Mouse (Mus musculus) liver, embryonic 15.5 days (tissue): ENCODE data around the gene Ttc7. TPM values are rescaled to one million over a fixed set of nuclear protein-coding genes. Genes with fewer than 3 reads are reported as not detected.

Experiments used
- ATAC-seq: fragments of 200-750 bp; cut with Nextera tagmentation; 2 replicates; pipeline ENCODE4 v1.8.0; 2017; ENCODE audit warnings: moderate number of reproducible peaks, mild to moderate bottlenecking, moderate library complexity; ENCODE audit not compliant: insufficient read depth
- H3K27ac ChIP-seq: fragments of 300-500 bp; sonication (generic); replicated peaks from 2 replicates; pipeline ENCODE4 v1.5.1; 2015; ENCODE audit warnings: mild to moderate bottlenecking, inconsistent platforms
- H3K27me3 ChIP-seq: fragments of 300-500 bp; sonication (generic); 2 replicates; pipeline ENCODE4 v1.6.1; 2015; ENCODE audit warnings: mild to moderate bottlenecking, inconsistent platforms
- H3K36me3 ChIP-seq: fragments of 300-500 bp; sonication (generic); replicated peaks from 2 replicates; pipeline ENCODE4 v1.6.1; 2015; ENCODE audit warnings: moderate library complexity, mild to moderate bottlenecking, inconsistent platforms
- H3K4me1 ChIP-seq: fragments of 300-500 bp; sonication (generic); replicated peaks from 2 replicates; pipeline ENCODE4 v1.6.1; 2015; ENCODE audit warnings: inconsistent platforms
- H3K4me2 ChIP-seq: fragments of 300-500 bp; sonication (generic); 2 replicates; pipeline ENCODE4 v1.6.1; 2015; ENCODE audit warnings: moderate library complexity, mild to moderate bottlenecking, inconsistent platforms
- H3K4me3 ChIP-seq: fragments of 300-500 bp; sonication (generic); replicated peaks from 2 replicates; pipeline ENCODE4 v1.5.1; 2015; ENCODE audit warnings: mild to moderate bottlenecking, inconsistent platforms
- H3K9ac ChIP-seq: fragments of 300-500 bp; sonication (generic); 2 replicates; pipeline ENCODE4 v1.6.1; 2015; ENCODE audit warnings: moderate library complexity, mild to moderate bottlenecking, inconsistent platforms
- H3K9me3 ChIP-seq: fragments of 300-500 bp; sonication (generic); replicated peaks from 2 replicates; pipeline ENCODE4 v1.6.1; 2016; ENCODE audit warnings: inconsistent platforms
- WGBS: fragments of 180-500 bp; shearing (Covaris S2); methylation state at CpG from one replicate; pipeline ENCODE4 v1.1.7; 2015; ENCODE audit warnings: mixed read lengths; ENCODE audit not compliant: insufficient replicate concordance; 5-methylcytosine and 5-hydroxymethylcytosine counted together
- polyA plus RNA-seq: library from polyadenylated mRNA; unstranded; fragments of >200 nt; fragmentation: Nextera tagmentation; extraction: Ambion mirVana; gene quantifications from 2 replicates; pipeline ENCODE4 v1.2.1, GENCODE M21; 2015

The Ttc7 gene
- polyA plus RNA-seq, 1 experiment from 2014 or later, result 10.8 TPM

DNA sequence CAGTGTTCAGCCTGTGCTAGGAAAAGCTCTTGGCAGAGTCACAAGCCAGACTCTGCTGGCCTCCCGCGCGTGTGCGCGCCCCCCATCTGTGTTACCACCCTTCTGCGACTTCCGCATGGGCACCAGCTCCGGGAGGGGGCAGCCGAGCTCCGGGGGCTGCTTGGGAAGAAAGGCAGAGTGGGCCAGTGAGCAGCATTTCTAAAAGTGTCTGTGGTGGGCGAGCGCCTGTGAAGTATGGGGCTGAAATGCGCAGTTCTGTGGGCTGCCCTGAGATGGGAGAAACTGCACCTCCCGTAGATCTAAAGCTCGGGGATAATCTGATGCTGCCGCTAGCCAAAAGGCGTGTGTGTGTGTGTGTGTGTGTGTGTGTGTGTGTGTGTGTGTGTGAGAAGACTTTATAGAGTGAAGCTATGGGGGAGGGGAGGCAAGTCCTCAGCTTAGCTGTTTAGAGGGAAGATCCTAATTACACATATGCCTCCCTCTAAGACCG, 86.6 kb downstream of the Ttc7 start:
- H3K4me2 ChIP-seq, result no peak overlapping the region
- WGBS, result 71% methylated on average over 18 of the region's 18 CpGs
- H3K9ac ChIP-seq, result no peak overlapping the region
- no peak overlapping the region for H3K4me3 ChIP-seq
- no peaks in the 10 kb centered on the region for H3K9me3 ChIP-seq
- no peak for ATAC-seq
- H3K4me1 ChIP-seq, result peaks cover 20% of the 10 kb centered on the region
- H3K27me3 ChIP-seq, result no peaks in the 10 kb centered on the region
- H3K36me3 ChIP-seq, result 0 out of 2 replicates have a peak, but pooled peaks cover 14% of the 10 kb centered on the region
- no peak overlapping the region for H3K27ac ChIP-seq

DNA sequence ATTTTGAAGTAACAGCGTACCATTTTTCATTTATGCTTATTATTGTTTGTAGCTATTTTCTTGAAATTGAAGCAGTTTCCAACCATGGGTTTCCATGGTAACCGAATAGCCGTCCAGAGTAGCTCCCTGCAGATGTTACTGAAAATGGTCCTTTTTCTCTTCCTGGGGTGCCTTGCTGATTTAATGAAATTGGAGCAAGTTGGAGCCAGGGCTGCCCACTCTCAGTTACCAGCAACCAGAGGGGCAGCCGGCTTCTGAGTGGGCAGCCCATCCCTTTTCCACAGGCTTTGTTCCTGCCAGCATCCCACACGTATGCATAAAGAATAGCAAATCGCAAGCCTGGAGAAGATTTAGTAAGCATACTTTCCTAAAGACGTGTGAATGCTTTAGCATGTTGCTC, 89.5 kb downstream of the Ttc7 start:
- Histone ChIP-seq H3K9ac (no peak overlapping the region), H3K27ac (no peak overlapping the region), H3K4me2 (no peak overlapping the region), H3K4me1 (peaks cover 12% of the 10 kb centered on the region), H3K27me3 (no peaks in the 10 kb centered on the region), H3K36me3 (0 out of 2 replicates have a peak, but pooled peaks cover 14% of the 10 kb centered on the region), H3K4me3 (no peak overlapping the region), H3K9me3 (no peaks in the 10 kb centered on the region)
- ATAC-seq, result no peak
- 75% methylated on average over 7 of the region's 7 CpGs for WGBS

DNA sequence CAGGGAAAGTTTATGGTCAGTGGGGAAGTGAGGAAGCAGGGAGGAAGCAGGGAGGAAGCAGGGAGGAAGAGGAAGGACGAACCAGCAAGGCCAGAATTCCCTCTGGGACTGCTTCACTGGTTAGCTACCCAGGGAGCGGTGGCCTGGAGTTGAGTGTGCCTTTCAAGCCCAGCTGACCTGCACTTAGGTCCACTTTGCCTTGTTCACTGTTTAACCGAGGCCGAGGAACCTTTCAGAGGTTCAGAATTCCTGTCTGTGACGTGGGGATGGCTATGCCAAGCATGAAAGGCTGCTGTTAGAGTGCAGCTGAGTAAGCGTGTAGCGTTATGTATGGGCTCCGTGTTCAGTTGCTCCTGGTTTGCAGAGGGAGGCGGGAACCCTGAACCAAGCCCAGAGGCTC, 90.6 kb downstream of the Ttc7 start:
- Histone ChIP-seq H3K4me1 (peaks cover 21% of the 10 kb centered on the region), H3K36me3 (0 out of 2 replicates have a peak, but pooled peaks cover 14% of the 10 kb centered on the region), H3K4me3 (no peak overlapping the region), H3K9ac (no peak overlapping the region), H3K4me2 (no peak overlapping the region), H3K27me3 (no peaks in the 10 kb centered on the region), H3K9me3 (no peaks in the 10 kb centered on the region), H3K27ac (no peak overlapping the region)
- 84% methylated on average over 9 of the region's 9 CpGs for WGBS
- ATAC-seq, result no peak

DNA sequence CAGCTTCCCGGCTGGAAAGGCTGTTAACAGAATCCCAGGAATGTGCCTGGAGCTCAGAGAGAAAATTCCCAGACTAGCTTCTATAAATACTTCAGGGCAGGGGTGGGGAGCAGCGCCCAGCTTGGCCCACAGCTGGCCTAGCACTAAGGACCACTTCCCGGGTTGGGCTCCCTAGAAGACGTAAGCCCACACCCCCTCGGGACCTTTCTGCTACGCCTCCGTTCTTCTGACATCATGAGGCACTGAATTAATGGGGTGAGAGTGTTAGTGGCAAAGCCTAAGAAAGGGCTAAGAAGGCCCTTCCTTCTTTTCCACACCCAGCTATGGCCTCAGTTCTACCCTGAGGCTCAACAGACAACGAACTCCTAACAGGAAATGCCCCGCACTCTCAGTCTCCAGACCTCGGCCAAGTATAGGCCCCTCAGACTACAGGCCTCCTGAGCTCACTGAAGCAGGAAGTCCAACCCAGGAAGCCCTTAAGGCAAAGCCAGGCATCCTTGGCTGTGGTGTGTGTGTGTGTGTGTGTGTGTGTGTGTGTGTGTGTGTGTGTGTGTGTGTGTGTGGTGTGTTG, 93.3 kb downstream of the Ttc7 start:
- Histone ChIP-seq H3K4me1 (peaks cover 28% of the 10 kb centered on the region), H3K27ac (no peak overlapping the region), H3K27me3 (no peaks in the 10 kb centered on the region), H3K4me3 (no peak overlapping the region), H3K9ac (no peak overlapping the region), H3K9me3 (no peaks in the 10 kb centered on the region), H3K4me2 (no peak overlapping the region), H3K36me3 (0 out of 2 replicates have a peak, but pooled peaks cover 5% of the 10 kb centered on the region)
- WGBS, result 36% methylated on average over 10 of the region's 10 CpGs
- 0 out of 2 replicates have a peak, but pooled peaks have one; percentile 21 for ATAC-seq

DNA sequence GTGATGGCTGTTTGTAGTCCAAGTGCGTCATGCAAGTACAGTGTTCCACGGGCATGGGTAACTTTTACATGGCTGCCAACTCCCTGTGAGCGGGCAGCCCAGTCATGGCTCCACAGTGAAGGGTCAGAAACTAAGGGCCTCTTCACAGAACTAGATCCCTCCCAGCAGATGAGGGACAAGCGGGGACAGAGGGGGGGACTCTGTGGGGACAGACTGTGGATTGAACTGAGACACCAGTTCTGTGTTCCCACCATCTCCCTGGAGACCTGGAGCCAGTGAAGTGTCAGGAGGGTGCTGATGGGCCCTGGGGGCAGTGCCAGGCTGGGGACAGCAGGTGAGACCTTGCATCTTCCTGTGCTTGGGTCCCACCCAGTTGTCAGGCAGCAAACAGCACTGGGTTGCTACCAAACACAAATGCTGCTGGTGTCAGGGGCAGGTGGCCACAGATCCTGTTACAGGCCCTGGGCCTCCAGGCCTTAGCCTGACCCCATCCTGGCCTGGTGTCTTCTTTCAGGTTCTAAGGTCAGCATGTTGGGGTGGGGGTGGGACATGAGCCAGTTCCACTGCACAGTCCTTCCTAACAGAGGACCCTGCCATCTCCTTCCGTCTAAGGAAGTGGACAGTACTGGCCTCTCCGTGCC, 94.3 kb downstream of the Ttc7 start:
- Histone ChIP-seq H3K36me3 (no peaks in the 10 kb centered on the region), H3K27ac (0 out of 2 replicates have a peak overlapping the region, but pooled peaks have one; percentile 14), H3K27me3 (no peaks in the 10 kb centered on the region), H3K4me1 (peaks cover 28% of the 10 kb centered on the region), H3K4me3 (no peak overlapping the region), H3K9ac (no peak overlapping the region), H3K4me2 (no peak overlapping the region), H3K9me3 (no peaks in the 10 kb centered on the region)
- WGBS, result 70% methylated on average over 6 of the region's 6 CpGs
- ATAC-seq, result peak; percentile 50

DNA sequence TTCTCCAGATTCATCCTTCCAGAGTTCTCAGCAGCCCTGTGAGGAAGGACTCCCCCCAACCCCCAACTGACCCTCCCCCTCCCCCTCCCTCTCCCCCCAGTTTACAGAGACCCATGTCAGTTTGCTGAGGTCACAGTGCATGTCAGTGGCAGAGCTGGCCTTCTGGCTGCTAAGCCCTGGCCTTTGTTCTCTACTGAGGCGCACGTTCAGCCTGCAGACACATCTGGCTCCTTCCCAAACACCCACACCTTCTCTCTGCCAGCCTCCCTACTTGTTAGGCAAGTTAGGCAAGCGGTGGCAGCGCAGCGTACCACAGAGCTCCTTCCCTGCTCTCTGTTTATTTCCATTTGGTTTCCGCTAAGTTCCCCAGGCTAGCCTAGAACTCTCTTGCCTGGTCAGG, 94.8 kb downstream of the Ttc7 start:
- no peak overlapping the region for H3K4me3 ChIP-seq
- no peaks in the 10 kb centered on the region for H3K36me3 ChIP-seq
- H3K4me2 ChIP-seq, result no peak overlapping the region
- WGBS, result 80% methylated on average over 6 of the region's 6 CpGs
- H3K27me3 ChIP-seq, result no peaks in the 10 kb centered on the region
- H3K4me1 ChIP-seq, result peaks cover 28% of the 10 kb centered on the region
- no peaks in the 10 kb centered on the region for H3K9me3 ChIP-seq
- 0 out of 2 replicates have a peak overlapping the region, but pooled peaks have one; percentile 14 for H3K27ac ChIP-seq
- ATAC-seq, result peak; percentile 56
- no peak overlapping the region for H3K9ac ChIP-seq

DNA sequence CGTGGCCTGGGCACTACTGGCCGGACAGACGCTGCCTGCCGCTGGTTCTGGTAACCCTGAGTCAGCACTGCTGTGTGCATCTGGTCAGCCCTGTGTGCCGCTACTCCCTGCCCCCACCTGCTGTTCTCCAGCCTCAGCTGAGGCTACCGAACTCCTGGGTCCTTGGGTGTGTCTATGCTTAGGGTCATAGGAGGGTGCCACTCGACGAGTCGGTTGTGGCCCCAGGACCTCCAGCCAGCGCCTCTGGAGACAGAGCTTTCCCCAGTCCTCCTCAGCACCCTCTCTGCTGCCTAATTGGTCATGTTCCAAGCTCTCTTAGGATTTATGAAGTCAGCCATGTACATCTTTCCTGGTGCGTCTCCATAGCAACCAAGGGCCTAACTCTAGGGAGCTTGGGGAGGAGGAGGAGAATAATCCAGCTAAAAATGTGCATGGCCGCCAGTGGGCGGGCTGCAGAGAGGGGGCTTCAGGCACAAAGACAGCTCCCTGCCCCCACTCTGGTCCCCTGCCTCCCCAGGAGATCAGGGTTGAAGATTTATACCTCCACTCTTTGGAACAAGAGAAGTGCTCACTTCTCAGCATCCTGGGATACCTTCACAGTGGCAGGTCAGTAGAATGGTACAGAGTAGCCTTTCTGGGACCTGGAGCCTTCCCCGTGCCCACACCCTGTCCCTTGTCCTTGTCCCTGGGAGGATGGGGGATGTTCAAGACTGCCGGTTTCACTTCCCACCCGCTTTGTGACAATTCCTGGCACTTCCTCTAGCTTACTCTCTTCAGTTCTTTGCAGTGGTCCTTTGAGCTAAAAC, 95.9 kb downstream of the Ttc7 start:
- no peaks in the 10 kb centered on the region for H3K36me3 ChIP-seq
- no peaks in the 10 kb centered on the region for H3K27me3 ChIP-seq
- H3K27ac ChIP-seq, result no peak overlapping the region
- H3K4me1 ChIP-seq, result peaks cover 28% of the 10 kb centered on the region
- no peak overlapping the region for H3K4me3 ChIP-seq
- ATAC-seq, result no peak
- no peaks in the 10 kb centered on the region for H3K9me3 ChIP-seq
- no peak overlapping the region for H3K4me2 ChIP-seq
- 67% methylated on average over 16 of the region's 16 CpGs for WGBS
- H3K9ac ChIP-seq, result no peak overlapping the region

DNA sequence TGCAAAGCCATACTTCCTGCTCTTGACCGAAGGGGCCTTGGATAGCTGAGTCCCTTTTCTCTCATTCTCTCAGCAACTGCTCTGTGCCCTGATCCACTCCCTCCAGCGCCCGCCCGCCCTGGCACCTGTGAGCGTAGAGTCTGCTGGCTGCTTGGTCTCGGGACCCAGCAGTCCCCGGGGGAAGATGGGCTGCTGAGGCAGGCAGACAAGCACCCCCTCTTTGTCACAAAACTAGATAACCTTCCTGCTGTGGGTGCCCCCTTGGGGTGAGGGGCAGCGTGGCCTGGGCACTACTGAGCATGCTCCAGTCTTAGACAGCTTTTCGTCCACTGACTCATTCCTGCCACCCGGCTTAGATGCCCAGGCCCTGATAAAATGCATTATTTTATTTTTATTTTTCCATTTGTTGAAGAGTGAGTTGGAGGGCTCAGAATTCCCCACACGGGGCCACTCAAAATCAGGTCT, 96.5 kb downstream of the Ttc7 start:
- no peak overlapping the region for H3K4me2 ChIP-seq
- H3K9me3 ChIP-seq, result no peaks in the 10 kb centered on the region
- no peaks in the 10 kb centered on the region for H3K27me3 ChIP-seq
- no peaks in the 10 kb centered on the region for H3K36me3 ChIP-seq
- no peak overlapping the region for H3K27ac ChIP-seq
- H3K4me1 ChIP-seq, result peaks cover 28% of the 10 kb centered on the region
- H3K4me3 ChIP-seq, result no peak overlapping the region
- 64% methylated on average over 11 of the region's 11 CpGs for WGBS
- no peak overlapping the region for H3K9ac ChIP-seq
- ATAC-seq, result no peak

DNA sequence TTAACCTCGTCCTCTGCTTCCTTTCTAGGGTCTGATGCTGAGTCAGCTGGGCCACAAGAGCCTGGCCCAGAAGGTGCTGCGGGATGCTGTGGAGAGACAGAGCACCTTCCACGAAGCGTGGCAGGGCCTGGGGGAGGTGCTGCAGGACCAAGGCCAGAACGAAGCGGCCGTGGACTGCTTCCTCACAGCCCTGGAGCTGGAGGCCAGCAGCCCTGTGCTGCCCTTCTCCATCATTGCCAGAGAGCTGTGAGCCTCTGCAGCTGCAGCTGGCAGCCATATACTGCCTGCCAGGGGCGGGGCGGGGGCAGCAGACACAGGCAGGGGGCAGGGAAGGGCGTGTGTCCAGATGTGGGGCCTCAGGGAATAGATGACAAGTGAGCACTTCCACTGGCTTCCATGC, 97.1 kb downstream of the Ttc7 start:
- no peaks in the 10 kb centered on the region for H3K9me3 ChIP-seq
- no peak overlapping the region for H3K4me3 ChIP-seq
- H3K4me1 ChIP-seq, result peaks cover 28% of the 10 kb centered on the region
- no peaks in the 10 kb centered on the region for H3K27me3 ChIP-seq
- no peak overlapping the region for H3K9ac ChIP-seq
- no peaks in the 10 kb centered on the region for H3K36me3 ChIP-seq
- H3K27ac ChIP-seq, result no peak overlapping the region
- 54% methylated on average over 10 of the region's 10 CpGs for WGBS
- no peak for ATAC-seq
- no peak overlapping the region for H3K4me2 ChIP-seq

DNA sequence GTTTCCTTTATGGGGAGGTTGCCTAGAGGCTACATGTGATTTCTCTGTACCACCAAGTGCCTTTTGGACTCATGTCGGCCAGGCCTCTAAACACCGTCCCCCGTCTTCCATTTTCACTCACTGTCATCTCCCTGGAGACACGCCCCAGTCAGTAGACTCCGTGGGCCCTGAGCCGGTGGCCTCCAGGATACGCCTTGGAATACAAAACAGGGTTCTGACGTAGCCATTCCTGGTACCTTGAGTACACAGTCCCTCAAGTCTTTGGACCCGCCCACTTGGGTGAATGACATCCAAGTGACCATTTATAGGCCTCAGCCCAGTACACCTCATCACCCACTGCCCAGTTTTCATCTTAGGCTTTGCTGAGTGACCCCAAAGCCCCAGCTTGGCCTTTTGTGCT, 98.0 kb downstream of the Ttc7 start:
- H3K4me2 ChIP-seq, result no peak overlapping the region
- H3K36me3 ChIP-seq, result no peaks in the 10 kb centered on the region
- no peak overlapping the region for H3K27ac ChIP-seq
- ATAC-seq, result no peak
- no peak overlapping the region for H3K4me3 ChIP-seq
- H3K9me3 ChIP-seq, result no peaks in the 10 kb centered on the region
- H3K4me1 ChIP-seq, result peaks cover 28% of the 10 kb centered on the region
- H3K9ac ChIP-seq, result no peak overlapping the region
- 75% methylated on average over 9 of the region's 9 CpGs for WGBS
- H3K27me3 ChIP-seq, result no peaks in the 10 kb centered on the region

DNA sequence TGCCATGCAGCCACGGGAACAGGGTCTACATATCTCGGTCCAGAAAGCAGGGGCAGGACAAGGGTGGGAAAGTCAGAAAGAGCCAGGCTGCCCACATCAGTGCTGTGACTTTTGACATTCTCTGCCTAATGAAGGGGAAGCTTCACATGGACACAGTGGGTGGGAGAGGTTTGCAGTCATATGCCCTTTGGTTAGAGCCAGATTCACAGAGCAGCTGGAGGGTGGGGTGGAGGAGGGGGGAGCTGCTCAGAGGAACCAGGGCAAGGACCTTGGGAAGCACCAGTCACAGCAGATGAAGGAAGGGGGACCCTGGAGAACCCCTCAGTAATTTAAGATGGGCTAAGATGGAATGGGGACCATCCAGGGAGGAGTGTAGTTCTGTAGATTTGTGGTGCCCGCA, 103.1 kb downstream of the Ttc7 start:
- H3K36me3 ChIP-seq, result no peaks in the 10 kb centered on the region
- ATAC-seq, result no peak
- H3K4me2 ChIP-seq, result no peak overlapping the region
- H3K9me3 ChIP-seq, result no peaks in the 10 kb centered on the region
- H3K4me1 ChIP-seq, result no peaks in the 10 kb centered on the region
- H3K9ac ChIP-seq, result no peak overlapping the region
- H3K27ac ChIP-seq, result no peak overlapping the region
- no peaks in the 10 kb centered on the region for H3K27me3 ChIP-seq
- no peak overlapping the region for H3K4me3 ChIP-seq
- WGBS, result 60% methylated on average over 3 of the region's 3 CpGs
